Mouse (Mus musculus) CH12.LX (cell line): ENCODE measurements at regions not wholly inside any gene's neighbourhood (a gene's known extent, or its start where the extent isn't known, plus 50 kb on each side); places are given as distances from the start of the nearest gene placed in this dataset.

Source experiments
- BHLHE40 ChIP-seq: IDR thresholded peaks from 2 replicates; pipeline ENCODE4 v1.6.1; 2011; ENCODE audit warnings: mild to moderate bottlenecking, low read depth, low read length, improper control_type of control experiment
- CHD1 ChIP-seq: IDR thresholded peaks from 2 replicates; pipeline ENCODE4 v1.6.1; 2012; ENCODE audit warnings: low read depth, low read length, improper control_type of control experiment, inconsistent platforms
- CTCF ChIP-seq, 2 experiments: IDR thresholded peaks in 1 of 2; conservative IDR thresholded peaks in 1 of 2; 2 replicates each; pipeline ENCODE4 v1.5.1; 2011 to 2012; ENCODE audit warnings: low read depth in 2 of 2, low read length in 2 of 2, improper control_type of control experiment in 1 of 2, inconsistent platforms in 1 of 2, mild to moderate bottlenecking in 1 of 2, moderate library complexity in 1 of 2
- E2F4 ChIP-seq: IDR thresholded peaks from 2 replicates; pipeline ENCODE4 v1.6.1; 2011; ENCODE audit warnings: low read depth, low read length, improper control_type of control experiment; ENCODE audit not compliant: insufficient replicate concordance
- NRF1 ChIP-seq: IDR thresholded peaks from 2 replicates; pipeline ENCODE4 v1.6.1; 2014; ENCODE audit warnings: low read depth, mild to moderate bottlenecking, inconsistent platforms, low read length, improper control_type of control experiment, moderate library complexity
- POLR2A ChIP-seq: IDR thresholded peaks from 2 replicates; pipeline ENCODE4 v1.6.1; 2011; ENCODE audit warnings: low read depth, mild to moderate bottlenecking, improper control_type of control experiment, low read length
- TBP ChIP-seq: conservative IDR thresholded peaks from 2 replicates; pipeline ENCODE4 v1.6.1; 2011; ENCODE audit warnings: low read depth, low read length, improper control_type of control experiment
- TCF12 ChIP-seq: IDR thresholded peaks from 2 replicates; pipeline ENCODE4 v1.6.1; 2014; ENCODE audit warnings: low read depth, mild to moderate bottlenecking, inconsistent platforms, low read length, improper control_type of control experiment
- UBTF ChIP-seq: IDR thresholded peaks from 2 replicates; pipeline ENCODE4 v1.6.1; 2012; ENCODE audit warnings: low read depth, mild to moderate bottlenecking, inconsistent platforms, low read length, improper control_type of control experiment, moderate library complexity
- ZC3H11A ChIP-seq: IDR thresholded peaks from 2 replicates; pipeline ENCODE4 v1.6.1; 2012; ENCODE audit warnings: low read depth, mild to moderate bottlenecking, inconsistent platforms, low read length, improper control_type of control experiment
- ZMIZ1 ChIP-seq: IDR thresholded peaks from 2 replicates; pipeline ENCODE4 v1.6.1; 2012; ENCODE audit warnings: low read depth, mild to moderate bottlenecking, inconsistent platforms, low read length, improper control_type of control experiment

DNA sequence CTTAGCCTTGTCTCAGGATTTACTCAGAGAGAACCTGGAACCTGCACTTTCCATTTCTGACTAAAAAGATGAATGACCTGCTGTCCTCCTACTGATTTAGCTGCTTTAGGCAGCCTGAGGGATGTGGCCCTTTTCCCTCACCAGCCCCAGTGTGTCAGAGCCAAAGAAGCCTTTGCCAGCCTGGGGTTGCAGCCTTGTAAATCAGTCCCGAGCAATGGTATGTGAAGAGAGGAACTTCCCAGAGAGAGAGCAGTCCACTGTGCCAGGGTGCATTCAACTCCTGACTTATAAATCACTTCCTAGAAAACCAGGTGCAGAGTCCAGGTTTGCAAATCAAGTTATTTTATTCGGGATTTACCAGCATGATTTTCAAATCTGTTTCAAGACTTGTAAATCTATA is 239.5 kb upstream of the Map3k7 start:
- no peak for TF ChIP-seq NRF1
- TF ChIP-seq CHD1, result no peak
- no peak for TF ChIP-seq ZMIZ1
- TF ChIP-seq CTCF (conservative IDR thresholded peaks at IDR 0.05 in 1 of 2, IDR thresholded peaks at IDR 0.05 in 1 of 2; ENCODE audit: low read depth in 2 of 2, low read length in 2 of 2), result no peak
- TF ChIP-seq ZC3H11A, result no peak
- TF ChIP-seq TBP, result no peak
- TF ChIP-seq TCF12, result no peak
- no peak for TF ChIP-seq POLR2A
- TF ChIP-seq BHLHE40, result no peak
- no peak for TF ChIP-seq UBTF
- TF ChIP-seq E2F4, result no peak
